Mouse (Mus musculus): ENCODE measurements at regions not wholly inside any gene's neighbourhood (a gene's known extent, or its start where the extent isn't known, plus 50 kb on each side); places are given as distances from the start of the nearest gene placed in this dataset.

DNA sequence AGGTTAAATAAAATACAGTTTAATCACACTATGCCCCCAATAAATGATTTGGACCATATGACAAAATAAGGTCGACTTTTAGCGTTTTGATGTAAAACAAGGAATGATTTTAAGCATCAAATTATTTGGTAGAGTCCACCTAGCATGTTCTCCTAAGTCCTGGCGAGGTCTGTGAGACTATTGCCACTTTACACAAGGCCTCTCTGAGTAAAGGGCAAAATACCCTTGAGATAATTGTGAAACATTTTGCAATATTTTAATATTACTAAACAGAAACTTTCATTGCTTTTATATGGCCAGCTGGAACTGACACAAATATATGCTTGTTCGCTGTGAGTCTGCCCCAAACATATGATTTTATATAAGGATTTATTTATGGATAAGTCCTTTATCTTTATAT, 629.4 kb upstream of the Zeb2 start:
- DNase-seq = no peak

DNA sequence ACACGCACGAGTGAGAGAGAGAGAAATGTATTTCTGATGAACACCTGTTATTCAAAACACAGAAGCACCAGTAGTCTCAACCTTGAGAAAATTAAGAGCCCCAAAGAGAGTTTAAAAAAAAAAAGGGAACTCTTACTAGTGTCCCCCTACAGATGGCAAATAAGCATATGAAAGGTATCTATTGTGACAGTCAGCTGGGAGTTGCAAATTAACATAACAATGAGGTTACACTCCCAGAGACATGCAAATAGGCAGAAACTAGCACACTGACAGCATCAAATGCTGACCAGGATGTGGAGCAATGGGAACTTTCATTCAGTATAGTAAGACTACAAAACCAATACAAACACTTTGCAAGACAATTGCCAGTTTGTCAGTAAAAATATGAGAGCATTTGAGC, 619.1 kb upstream of the Zeb2 start:
- DNase-seq = no peak

DNA sequence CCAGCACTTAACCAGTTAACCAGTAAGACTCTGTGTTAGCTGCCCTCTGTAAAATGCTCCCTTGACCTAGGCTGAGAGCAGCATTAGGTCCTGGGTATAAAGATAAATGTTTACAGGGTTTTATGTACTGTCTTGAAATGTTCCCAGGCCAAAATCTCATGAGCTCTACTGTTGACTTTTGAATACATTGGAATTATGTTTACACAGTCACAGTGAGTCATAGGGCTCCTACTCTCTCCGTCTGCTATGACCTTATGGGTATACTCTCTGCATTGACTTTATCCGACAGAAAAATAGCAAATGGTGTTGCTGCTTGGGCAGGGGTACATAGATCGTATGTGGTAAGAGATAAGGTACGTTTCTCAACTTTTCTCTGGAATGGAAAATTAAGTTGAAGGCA, 596.8 kb upstream of the Zeb2 start:
- no peak for DNase-seq

DNA sequence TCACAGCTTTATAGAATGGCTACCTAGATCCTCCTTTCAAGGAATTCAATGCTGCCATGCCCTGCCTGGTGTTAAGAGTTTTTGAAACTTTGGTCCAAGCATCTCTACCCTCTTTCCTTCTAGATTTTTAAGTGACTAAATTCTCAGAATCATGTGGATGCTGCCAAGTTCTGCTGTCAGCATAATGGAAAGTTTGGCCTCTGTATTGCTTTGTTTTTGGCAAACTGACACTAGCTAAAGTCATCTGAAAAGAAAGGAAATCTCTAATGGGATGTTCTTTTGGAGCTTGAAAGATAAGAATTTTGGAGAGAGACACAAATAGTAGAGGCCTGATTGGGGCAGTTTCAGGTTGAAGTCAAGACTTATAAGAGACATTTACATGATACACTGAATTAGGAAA, 589.8 kb upstream of the Zeb2 start:
- no peak for DNase-seq

DNA sequence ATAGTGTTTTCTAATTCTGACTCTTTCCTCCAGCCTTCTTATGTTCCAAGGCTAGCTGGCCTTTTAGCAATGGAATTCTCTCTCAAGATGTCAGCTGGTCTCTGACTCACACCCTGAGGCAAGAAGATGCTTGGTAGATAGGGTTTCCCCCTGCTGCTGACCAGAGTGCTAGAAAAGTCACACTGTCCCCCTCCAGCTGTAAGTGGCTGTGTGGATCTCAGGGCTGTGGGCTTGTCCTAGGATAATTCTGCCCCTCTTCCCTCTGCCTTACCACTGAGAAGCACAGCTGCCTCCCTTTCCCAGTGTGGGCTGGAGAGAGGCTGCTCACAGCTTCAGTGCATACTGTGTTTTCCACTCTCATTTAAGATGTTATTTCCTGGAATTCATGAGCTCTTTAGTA, 585.3 kb upstream of the Zeb2 start:
- DNase-seq = no peak

DNA sequence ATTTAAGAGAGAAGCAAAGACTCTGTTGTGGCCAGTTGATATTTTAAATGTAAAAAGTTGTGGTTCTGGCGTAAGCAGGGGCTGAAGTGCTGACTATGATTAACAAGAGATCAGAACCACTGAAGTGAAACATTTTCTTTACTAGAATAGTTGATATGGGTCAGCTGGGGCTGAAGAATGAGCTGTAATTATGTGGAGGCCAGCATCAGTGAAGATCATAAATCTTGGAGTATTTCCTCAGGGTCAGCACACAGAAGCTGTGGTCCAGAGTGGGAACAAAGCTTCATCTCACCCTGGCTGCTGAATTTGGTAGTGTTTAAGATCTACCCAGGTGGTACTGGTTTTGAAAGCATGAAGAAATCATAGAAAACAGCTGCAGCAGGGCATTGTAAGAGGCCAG, 583.4 kb upstream of the Zeb2 start:
- DNase-seq = no peak

DNA sequence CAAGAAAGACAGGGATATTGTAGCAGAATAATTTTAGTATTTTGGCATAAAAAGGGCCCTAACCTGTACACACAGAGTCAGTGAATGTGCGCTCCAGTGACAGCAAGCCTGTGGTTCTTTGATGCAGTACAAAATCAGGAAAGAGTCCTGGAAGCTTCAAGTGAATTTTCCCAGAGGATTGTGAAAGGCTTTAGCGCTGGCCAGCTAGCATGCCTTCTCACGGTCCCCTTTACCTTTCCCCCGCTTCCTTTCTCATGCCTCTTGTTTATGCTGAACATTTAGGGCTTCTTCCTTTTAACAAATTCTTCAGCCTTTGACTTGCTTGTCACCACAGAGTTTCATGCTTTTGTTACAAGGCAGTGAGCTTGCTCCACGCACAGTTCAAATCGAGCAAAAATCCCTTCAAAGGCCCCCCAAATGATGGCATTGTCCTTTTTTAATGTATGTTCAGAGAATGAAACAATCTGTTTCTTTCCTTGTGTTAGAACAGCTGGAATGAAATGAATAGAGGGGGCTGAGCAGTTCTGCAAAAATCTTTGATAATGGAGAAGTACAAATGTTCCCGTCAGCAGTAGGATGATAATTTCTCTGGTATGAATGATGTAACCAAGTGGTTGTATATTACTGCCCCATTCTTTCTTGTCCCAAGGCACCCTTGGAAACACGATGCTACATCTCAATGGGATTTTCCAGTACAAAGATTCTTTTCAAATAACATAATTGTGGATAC, 576.3 kb upstream of the Zeb2 start:
- DNase-seq = no peak

DNA sequence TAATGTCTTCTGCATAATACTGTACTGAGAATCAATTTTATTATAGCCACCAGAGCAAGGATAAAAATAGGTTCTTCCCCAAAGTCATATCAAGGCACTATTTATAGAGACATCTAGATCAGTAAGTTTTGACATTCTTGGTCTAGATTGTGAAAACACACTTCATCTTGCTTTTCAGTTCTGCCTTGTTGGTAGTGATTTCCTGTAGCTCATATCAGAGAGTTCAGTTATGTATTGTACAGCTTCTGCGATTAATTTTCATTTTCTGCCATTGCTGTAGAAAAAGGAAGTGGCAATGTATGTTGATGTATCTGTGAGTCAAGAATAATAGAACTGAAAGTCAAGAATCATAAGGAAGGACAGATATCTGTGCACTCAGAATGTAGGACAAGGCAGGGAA, 575.6 kb upstream of the Zeb2 start:
- no peak for DNase-seq

DNA sequence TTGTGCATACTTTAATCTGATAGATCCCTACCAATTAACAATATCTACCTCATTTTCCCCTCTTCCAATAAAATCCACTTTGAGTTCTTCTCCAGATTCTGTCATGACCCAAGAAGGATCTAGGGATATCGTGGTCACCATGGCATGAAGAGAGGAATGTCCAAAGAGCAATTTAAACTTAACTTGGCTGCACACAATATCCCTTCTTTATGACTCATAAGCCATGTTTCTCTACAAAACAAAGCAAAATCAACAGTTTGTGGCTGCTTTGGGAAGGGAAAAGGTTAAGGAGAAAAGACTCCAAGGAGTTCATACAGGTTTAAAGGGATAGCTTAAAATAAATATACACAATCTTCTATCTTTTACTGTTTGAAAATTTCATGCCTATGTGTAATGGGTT, 571.8 kb upstream of the Zeb2 start:
- DNase-seq = no peak

DNA sequence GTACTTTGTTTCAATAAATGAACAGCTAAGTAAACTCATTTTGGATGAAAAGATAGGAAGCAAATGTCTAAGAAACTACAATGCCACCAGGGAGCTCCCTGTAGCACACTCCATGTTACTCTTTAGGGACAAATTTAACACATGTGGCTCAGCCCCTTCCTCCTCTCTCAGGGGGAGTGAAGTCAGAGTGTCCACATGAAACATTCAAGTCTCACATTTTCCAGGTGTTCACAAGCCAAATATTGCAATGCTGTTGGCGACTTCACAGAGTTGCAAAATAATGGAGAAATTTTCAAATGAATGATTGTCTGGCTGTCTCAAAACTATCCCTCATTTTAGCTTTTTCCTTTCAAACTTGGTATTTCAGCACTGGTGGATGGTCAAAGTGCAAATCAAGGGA, 564.1 kb upstream of the Zeb2 start:
- no peak for DNase-seq

DNA sequence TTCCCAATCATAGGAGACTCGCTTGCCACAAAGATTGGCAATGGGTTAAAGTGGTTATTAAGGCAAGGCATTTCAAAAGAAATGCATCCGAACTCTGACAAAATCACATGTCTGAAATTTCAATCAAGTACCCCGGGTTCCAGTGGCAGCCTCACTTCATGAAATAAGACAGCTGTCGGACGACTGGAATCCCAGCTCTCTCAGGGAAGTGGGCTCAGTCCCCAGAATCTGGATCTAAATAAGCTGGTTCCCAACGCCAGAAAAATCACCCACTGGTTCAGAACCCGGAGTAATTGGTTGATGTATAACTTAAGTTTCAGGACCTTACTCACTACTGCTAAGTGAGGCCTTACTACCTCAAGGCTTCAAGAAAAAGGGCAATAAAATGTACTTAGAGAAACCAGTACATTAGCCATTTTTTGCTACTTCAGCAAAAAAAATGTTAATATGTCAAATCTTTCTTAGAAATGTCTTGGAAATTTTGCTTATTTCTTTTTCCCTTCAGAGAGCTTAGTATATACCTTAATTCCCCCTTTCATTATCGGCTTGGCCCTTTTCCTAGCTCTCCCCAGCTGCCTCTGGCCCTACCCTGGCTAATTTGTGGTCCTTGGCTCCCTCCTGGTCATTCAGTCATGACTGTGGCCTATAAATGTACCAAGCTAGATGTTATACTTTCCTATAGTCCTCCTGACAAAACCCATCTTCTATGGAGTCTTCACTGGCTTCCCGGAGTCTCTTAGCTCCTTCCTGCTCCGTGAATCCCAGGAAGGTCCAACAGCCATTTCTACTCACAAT, 562.1 kb upstream of the Zeb2 start:
- no peak for DNase-seq

DNA sequence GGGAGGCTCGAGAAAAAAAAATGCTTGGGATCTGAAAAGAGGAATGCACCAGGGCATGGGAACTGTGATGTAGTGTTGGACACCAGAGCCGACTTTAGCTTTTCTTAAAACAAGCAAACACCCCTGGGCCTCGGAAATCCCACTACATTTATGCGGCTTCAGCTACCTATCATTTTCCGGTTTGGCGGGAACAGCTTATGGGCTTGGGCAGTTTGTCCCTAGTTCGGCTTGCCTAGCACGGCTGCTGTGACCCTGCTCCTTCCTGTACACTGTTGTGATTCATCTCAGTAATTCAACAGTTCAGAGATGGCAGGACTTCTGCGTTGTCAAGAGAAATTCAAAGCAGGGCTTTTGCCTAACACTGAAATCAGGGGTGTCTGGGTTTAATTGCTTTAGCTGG, 561.5 kb upstream of the Zeb2 start:
- no peak for DNase-seq

DNA sequence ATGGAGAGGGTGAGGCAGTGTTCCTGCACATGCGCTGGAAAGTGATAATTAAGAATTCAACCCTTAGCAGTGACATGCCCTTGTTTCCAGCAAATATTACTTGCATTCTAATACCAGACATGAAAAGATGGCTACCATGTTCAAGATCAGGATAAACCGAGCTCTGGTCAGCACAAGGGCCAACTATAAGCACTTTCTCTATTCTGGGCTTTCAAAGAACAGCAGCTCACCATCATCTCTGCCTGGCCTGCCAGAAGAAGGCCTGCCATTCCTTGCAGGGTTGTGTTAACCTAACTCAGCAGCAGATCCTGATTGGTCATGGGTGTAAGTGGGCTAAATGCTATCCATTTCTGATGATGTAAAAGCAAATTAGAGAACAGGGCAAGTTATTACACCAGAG, 558.6 kb upstream of the Zeb2 start:
- no peak for DNase-seq

DNA sequence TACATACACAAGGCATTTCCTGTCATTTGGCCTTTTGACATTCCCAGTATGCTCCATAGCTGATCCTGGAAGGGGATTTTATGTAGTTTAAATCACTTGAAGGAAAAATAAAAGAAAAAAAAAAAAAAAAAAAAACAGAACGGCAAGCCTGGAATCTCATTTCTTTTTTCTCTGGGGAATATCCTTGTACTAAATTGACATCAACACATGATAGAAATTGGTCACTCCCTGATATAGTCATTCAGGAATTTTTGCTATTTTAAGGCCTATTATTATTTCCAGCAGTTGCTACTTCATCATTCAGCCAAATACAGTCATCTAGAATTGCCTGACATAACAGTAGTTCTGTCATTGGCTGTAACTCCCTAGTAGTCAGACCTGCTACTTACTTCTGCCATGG, 538.8 kb upstream of the Zeb2 start:
- no peak for DNase-seq

DNA sequence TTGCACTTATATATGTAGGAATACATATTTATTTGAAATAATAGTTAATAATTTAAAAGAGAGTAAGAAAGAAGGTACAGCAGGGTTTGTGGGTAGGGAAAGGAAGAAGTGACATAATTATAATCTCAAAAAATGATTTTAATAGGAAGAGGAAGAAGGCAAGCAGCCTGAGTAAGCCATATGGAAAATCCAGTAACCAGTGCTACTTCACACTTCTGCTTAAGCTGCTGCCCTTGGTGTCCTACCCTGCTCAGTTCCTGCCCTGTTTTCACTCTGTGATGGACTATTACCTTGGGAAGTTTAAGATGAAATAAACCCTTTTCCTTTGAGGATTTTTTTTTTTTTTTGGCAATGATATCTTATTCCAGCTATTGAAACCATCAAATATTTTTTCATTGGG, 537.5 kb upstream of the Zeb2 start:
- no peak for DNase-seq

DNA sequence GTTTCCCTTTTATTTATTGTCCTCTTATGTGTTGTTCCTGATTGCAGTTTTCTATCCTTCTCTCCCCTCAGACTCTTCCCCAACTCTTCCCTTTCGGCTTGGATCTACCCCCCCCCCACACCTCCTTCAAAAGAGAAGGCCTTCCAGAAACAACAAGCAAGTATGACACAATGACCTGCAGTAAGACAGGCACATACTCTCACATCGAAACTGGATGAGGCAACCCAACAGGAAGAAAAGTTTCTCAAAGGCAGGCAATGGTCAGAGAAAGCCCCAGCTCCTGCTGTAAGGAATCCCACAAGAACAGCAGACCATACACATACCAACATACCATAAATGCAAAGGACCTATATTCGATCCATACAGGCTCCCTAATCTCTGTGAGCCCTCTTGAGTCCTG, 535.8 kb upstream of the Zeb2 start:
- DNase-seq = no peak

DNA sequence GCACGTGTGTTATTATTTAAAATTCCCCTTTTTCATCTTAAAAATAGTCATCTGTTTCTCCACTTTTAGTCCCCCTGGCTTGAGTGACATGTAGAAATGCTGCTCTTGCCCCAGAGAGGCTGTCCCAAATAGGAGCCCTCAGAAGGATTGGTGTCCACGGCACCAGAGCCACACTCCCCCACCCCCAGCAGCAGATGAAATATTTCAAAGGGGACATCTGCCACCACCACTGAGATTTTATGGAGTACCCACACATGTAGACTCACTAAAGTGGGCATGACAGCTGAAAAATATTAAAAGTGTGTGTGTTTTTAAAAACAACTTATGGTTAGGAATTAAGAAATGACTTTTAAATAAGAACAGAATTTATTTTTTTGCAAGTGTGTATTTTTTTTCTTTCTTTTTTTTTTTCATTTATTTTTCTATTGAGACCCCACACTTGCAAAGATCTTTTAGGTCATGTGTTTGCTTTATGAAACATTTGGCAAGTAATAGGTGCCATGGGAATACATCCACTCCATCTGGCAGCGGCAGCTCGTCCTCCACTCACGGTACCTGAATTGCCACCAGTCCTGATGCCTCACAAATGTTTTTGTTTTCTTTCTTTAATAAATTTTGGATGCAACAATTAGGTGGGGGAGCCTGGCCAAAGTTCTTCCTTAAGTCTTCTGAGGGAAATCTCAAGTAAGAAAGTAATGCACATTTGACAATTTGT, 533.2 kb upstream of the Zeb2 start:
- no peak for DNase-seq

DNA sequence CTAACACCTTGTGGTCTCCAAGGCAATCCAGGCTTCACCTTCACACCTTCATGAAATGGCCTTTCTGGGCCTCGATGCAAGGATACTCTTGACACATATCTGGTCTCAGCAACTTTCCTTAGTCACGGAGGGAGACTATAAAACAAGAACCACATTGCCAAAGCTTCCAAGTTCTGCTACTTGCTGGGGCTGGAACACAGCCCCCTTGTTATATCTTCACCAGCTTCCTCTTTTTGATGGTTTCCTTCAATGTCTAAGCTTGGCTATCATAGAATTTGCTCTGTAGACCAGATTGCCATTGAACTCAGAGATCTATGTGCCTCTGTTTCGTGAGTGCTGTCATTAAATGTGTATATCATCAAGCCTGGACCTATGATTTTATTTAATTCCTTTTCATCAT, 530.7 kb upstream of the Zeb2 start:
- no peak for DNase-seq

DNA sequence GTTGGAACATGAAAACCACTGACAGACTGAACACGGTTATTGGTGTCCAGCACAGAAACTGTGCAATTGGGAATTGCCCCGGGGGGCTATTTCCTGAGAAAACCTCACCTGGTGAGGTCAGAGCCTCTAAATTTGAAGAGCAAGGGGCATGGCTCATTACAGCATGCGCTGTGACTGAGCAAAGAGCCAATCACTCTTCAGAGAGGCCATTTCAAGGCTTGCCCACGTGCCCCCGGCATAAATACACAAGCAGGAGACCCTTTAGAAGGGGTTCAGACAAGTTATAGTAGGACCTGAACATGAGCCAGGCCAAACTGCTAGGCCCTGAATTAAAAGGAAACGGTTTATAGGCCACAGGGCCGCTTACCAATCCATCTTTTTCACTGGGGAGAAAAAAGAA, 512.9 kb upstream of the Zeb2 start:
- no peak for DNase-seq

DNA sequence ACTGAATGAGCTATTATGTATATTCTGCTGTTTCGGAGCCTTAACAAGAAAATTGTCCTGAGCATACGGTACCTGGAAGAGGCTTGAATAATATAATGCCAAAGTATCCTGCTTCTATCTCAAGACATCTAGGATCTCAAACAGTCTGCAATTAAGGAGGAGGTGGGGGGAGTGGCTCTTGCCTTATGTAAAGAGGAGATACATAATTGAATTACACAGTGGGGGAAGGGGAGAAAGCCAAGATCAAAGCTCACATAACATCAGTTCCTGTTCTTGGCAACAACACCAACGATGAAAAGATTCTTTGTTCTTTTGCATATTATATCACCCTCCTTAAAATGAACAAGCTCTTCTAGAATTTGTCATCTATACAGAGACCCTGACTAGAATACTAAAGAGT, 512.4 kb upstream of the Zeb2 start:
- DNase-seq = no peak

DNA sequence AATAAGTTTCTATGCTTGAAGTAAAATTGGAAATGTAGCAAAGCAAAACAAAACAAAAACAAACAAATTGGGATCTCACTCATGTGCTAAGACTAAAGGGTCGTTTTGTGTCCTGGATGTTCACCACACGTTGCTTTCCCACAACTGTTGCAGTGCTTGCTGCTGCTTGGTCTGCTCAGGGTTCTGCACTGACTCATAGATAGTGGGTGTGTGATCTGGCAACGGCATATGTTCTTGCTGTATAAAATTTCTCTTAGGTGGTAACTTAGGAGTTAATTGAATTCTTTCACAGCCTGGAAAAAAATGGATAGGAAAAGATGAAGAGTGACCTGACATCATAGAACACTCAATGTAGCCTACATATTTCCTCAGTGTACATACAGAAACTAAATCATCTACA, 505.9 kb upstream of the Zeb2 start:
- no peak for DNase-seq

DNA sequence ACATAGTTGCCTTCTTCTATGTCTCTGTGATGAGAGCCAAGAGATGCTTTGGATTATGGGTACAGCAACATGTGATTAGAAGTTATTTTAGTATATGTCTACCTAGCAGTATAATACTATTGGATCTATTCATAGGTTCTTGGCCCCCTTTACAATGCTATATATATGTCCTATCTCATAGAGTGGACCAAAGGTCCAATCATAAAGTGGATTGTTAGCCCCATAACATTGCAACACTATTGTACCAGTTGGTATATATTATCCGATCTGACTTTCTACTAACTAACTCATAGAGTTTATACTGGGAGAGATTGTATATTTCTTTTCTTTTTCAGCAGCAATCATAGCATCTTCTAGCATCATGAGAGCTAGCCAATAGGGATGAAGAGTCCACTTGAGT, 491.7 kb upstream of the Zeb2 start:
- DNase-seq = no peak

DNA sequence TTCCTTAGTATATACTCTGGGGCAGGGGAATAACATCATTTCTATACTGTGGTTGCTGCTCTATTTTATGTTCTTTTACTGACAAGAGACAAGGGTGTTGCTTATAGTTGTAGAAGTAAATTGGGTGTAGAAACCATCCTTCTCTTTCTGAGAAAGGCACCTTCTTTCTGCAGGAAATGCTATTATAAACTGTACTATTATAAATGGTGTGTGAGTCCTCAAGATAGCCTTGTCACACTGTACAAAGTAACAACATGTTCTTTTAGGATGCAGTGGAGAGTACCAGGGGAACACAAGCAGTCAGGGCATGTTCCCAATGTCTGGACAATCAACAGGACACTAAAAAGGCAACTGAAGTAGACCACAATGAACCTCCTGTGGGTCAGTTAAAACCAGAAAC, 490.2 kb upstream of the Zeb2 start:
- no peak for DNase-seq

DNA sequence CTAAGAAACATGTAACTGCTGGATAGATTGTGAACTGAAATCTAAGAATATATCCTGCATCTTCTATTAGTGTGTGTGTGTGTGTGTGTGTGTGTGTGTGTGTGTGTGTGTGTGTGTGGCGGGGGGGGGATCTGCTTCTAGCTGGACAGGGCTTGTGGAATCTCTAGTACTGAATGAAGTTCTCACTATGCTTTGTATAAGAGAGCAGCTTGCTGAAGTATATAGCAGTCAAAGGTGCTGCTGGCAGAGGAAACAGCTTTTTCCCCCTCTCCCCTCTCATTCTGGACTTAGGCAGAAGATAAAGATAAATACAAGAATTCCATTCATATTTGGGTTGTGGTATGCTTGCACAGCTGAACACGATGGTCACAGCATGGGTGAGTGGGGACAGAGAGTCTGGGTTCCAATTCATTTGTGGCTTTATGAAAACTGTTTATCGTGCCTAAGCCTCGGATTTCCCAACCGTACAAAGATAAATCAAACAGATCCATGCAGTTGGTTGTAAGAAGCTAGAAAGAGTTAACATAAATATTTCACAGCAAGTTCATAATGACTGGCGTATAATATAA, 484.2 kb upstream of the Zeb2 start:
- DNase-seq = no peak

Measured in thymus, postnatal 14 days (tissue).